Mouse (Mus musculus) forebrain, embryonic 16.5 days (tissue): ENCODE data around the gene Ostc. TPM values are rescaled to one million over a fixed set of nuclear protein-coding genes. Genes with fewer than 3 reads are reported as not detected.

Experiments used
- ATAC-seq: fragments of 200-750 bp; cut with Nextera tagmentation; 2 replicates; pipeline ENCODE4 v1.8.0; 2017; ENCODE audit warnings: mild to moderate bottlenecking, moderate library complexity
- H3K27ac ChIP-seq: fragments of 300-500 bp; sonication (generic); 2 replicates; pipeline ENCODE4 v1.5.1; 2014; ENCODE audit warnings: low read length, control low read depth
- H3K27me3 ChIP-seq: fragments of 300-500 bp; sonication (generic); replicated peaks from 2 replicates; pipeline ENCODE4 v1.6.1; 2014; ENCODE audit warnings: low read length; ENCODE audit not compliant: control insufficient read depth, insufficient read depth
- H3K36me3 ChIP-seq: fragments of 300-500 bp; sonication (generic); 2 replicates; pipeline ENCODE4 v1.6.1; 2014; ENCODE audit not compliant: control insufficient read depth, insufficient read depth
- H3K4me1 ChIP-seq: fragments of 300-500 bp; sonication (generic); replicated peaks from 2 replicates; pipeline ENCODE4 v1.6.1; 2014; ENCODE audit warnings: low read length; ENCODE audit not compliant: control insufficient read depth, insufficient read depth
- H3K4me2 ChIP-seq: fragments of 300-500 bp; sonication (generic); 2 replicates; pipeline ENCODE4 v1.6.1; 2014; ENCODE audit warnings: mild to moderate bottlenecking, low read length, control low read depth
- H3K4me3 ChIP-seq: fragments of 300-500 bp; sonication (generic); replicated peaks from 2 replicates; pipeline ENCODE4 v1.5.1; 2014; ENCODE audit warnings: mild to moderate bottlenecking, low read length, control low read depth
- H3K9ac ChIP-seq: fragments of 300-500 bp; sonication (generic); replicated peaks from 2 replicates; pipeline ENCODE4 v1.6.1; 2014; ENCODE audit warnings: low read depth, low read length, control low read depth
- H3K9me3 ChIP-seq: fragments of 300-500 bp; sonication (generic); 2 replicates; pipeline ENCODE4 v1.6.1; 2016; ENCODE audit warnings: low read length; ENCODE audit not compliant: control insufficient read depth
- WGBS: fragments of 180-500 bp; shearing (Covaris S2); extraction: QIAGEN DNeasy Blood & Tissue Kit; methylation state at CpG from one replicate; pipeline ENCODE4 v1.1.7; 2014; 5-methylcytosine and 5-hydroxymethylcytosine counted together
- polyA plus RNA-seq: library from polyadenylated mRNA; unstranded; fragments of >200 nt; fragmentation: Nextera tagmentation; extraction: Ambion mirVana; gene quantifications from 2 replicates; pipeline ENCODE4 v1.2.1, GENCODE M21; 2015

Ostc gene
- polyA plus RNA-seq, 1 experiment from 2014 or later = 235 TPM

- Histone ChIP-seq H3K4me3 (no peak overlapping the region), H3K27ac (no peak overlapping the region), H3K9me3 (no peaks in the 10 kb centered on the region), H3K4me2 (no peak overlapping the region), H3K36me3 (no peaks in the 10 kb centered on the region), H3K27me3 (no peaks in the 10 kb centered on the region), H3K9ac (no peak overlapping the region), H3K4me1 (no peaks in the 10 kb centered on the region)
- 92% methylated on average over 3 of the region's 3 CpGs for WGBS
- ATAC-seq = no peak
These were observed 46.7 kb downstream of the Ostc start for GRCm38 (mm10) chr3:130662496-130662895.

GRCm38 (mm10) chr3:130660619-130661018, 48.6 kb downstream of the Ostc start:
- ATAC-seq = no peak
- Histone ChIP-seq H3K27me3 (no peaks in the 10 kb centered on the region), H3K9me3 (no peaks in the 10 kb centered on the region), H3K36me3 (no peaks in the 10 kb centered on the region), H3K9ac (no peak overlapping the region), H3K27ac (no peak overlapping the region), H3K4me2 (no peak overlapping the region), H3K4me1 (no peaks in the 10 kb centered on the region), H3K4me3 (no peak overlapping the region)
- 76% methylated on average over 6 of the region's 6 CpGs for WGBS

- H3K4me3 ChIP-seq = no peak overlapping the region
- no peaks in the 10 kb centered on the region for H3K36me3 ChIP-seq
- H3K4me1 ChIP-seq = no peaks in the 10 kb centered on the region
- no peak overlapping the region for H3K27ac ChIP-seq
- H3K27me3 ChIP-seq = no peaks in the 10 kb centered on the region
- no peak overlapping the region for H3K4me2 ChIP-seq
- no peak for ATAC-seq
- 47% methylated on average over 6 of the region's 6 CpGs for WGBS
- H3K9ac ChIP-seq = no peak overlapping the region
- H3K9me3 ChIP-seq = no peaks in the 10 kb centered on the region
These were observed 59.7 kb downstream of the Ostc start for GRCm38 (mm10) chr3:130649569-130649968.

- H3K4me3 ChIP-seq = no peak overlapping the region
- no peaks in the 10 kb centered on the region for H3K4me1 ChIP-seq
- H3K9me3 ChIP-seq = no peaks in the 10 kb centered on the region
- H3K4me2 ChIP-seq = no peak overlapping the region
- no peaks in the 10 kb centered on the region for H3K36me3 ChIP-seq
- H3K9ac ChIP-seq = no peak overlapping the region
- no peak overlapping the region for H3K27ac ChIP-seq
- 50% methylated on average over 11 of the region's 11 CpGs for WGBS
- H3K27me3 ChIP-seq = no peaks in the 10 kb centered on the region
- no peak for ATAC-seq
These were observed 63.0 kb downstream of the Ostc start for GRCm38 (mm10) chr3:130646110-130646810.

Other genes starting within 250 kb of the Ostc start
- gene Etnppl, start 92.0 kb downstream of the Ostc start, polyA plus RNA-seq = 0.05 and 0.06 TPM in 2 replicates
- 526 and 528 TPM in 2 replicates for gene Rpl34, start 21.0 kb upstream of the Ostc start, polyA plus RNA-seq